Mouse (Mus musculus) cortical plate, adult 2 months (tissue): Measurements from ENCODE around the gene Gsap.

Source experiments
- CTCF ChIP-seq: fragments of 200-500 bp; IDR thresholded peaks from 2 replicates; pipeline ENCODE4 v1.5.1; 2011; ENCODE audit warnings: mild to moderate bottlenecking, control low read depth, low read length; ENCODE audit not compliant: insufficient read depth; ENCODE audit errors: extremely low read depth
- POLR2A ChIP-seq: fragments of 200-500 bp; IDR thresholded peaks from 2 replicates; pipeline ENCODE4 v1.6.1; 2011; ENCODE audit warnings: mild to moderate bottlenecking, low read length, control low read depth; ENCODE audit not compliant: insufficient read depth; ENCODE audit errors: extremely low read depth

DNA sequence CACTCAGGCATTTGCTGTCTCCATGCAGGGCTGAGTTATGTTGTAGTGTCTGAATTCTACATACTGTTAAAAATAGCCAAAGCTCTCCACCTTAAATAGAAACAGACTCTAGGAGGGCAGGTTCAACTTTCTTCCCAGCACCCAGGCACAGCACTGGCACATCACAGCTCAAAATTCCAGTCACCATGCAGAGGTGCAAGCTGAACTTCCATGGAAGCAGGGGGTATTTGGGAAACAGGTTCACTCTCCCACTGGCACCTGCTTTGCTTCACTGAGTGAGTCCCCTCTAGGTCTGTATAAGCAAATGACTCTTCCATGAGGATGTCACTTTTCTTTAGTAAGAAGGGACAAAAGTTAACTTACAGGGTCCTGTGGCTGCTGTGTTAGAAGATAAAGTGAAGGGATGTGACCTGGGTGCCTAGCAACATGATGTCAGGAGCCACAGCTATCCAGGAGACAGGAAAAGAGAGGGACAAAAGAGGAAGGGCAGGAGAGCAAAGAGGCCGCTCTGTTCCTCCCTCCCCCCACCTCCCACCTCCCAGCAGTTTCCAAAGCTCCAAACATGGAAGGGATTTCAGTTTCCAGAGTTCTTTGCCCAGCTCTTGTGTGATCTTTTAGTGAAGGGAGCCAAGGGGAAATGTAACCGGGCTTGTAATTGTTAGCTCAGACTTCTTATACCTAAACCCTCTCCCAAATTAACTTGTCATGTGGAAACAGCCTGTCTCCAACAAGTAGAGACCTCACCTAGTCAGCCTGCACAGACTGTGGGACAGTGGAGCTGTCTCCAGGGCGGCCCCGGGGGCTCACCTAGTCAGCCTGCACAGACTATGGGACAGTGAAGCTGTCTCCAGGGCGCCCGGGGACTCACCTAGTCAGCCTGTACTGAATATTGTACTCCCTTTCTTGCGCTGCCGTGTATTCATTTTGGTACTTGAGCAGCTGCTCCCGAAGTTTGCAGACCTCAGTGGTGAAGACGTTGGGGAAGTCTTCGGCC lies 143.9 kb downstream of the Gsap start:
- TF ChIP-seq CTCF = no peak
- no peak for TF ChIP-seq POLR2A
